Mouse (Mus musculus): ENCODE measurements at regions not wholly inside any gene's neighbourhood (a gene's known extent, or its start where the extent isn't known, plus 50 kb on each side); places are given as distances from the start of the nearest gene placed in this dataset.

DNA sequence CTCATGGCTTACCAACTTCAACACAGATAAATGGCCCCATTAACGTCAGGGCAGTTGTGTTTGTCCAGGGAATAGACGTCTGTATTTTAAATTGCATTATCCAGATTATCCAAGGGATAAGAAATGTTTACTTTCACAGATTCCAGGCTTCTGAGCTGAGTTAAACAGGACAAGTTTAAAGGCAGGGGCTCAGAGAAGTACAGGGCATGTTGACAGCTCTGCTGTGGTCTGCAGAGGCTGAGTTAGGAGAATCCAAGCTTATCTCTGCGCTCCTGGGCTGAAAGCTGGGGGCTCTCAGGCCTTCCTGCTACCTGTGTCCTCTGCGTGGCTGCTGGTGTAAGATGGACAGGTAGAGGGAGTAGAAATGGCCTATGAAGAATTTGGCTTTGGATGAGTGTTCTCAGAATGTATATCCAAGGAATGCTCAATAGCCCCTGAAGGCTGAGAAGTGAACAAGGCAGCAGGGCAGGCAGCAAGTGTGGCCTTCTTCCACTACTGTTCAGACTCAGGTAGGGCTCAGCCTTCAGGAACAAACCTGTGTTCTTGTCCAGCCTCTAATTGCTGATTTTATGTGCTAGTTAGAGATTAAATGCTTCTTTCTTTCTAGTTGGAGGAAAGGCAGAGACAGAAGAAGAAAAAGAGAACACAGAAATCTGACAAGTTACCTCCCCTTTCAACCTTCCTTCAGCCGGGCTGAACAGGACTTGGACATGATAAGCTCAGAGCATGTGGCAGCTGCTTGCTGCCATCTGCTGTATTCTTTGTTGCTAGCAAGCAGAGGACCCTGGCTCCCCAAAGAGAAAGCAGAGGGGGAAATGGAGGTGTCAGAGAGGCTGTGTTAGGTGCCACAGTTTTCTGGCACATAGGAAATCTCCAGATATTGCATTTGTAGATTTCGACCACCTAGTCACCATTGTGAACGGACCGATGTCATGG, 77.9 kb upstream of the Grem2 start:
- DNase-seq: peak; percentile 80
- Histone ChIP-seq H3K4me1 (ENCODE audit: control insufficient read depth, insufficient read depth, low read length) (no peaks in the 10 kb centered on the region), H3K27ac (replicated peaks; ENCODE audit: low read depth, low read length) (no peak overlapping the region), H3K36me3 (ENCODE audit: control insufficient read depth, insufficient read depth, low read length) (no peaks in the 10 kb centered on the region), H3K27me3 (ENCODE audit: control insufficient read depth, insufficient read depth, low read length) (no peaks in the 10 kb centered on the region), H3K9ac (replicated peaks; ENCODE audit: low read length) (no peak overlapping the region), H3K4me2 (ENCODE audit: low read length) (no peak overlapping the region), H3K4me3 (replicated peaks; ENCODE audit: low read depth, low read length) (no peak overlapping the region), H3K9me3 (ENCODE audit: control insufficient read depth, low read length) (no peaks in the 10 kb centered on the region)
- peak; percentile 72; the same call in 1 of the 2 replicates for ATAC-seq (ENCODE audit: low FRiP score, low TSS enrichment)
- WGBS: 76% methylated on average over 8 of the region's 8 CpGs

DNA sequence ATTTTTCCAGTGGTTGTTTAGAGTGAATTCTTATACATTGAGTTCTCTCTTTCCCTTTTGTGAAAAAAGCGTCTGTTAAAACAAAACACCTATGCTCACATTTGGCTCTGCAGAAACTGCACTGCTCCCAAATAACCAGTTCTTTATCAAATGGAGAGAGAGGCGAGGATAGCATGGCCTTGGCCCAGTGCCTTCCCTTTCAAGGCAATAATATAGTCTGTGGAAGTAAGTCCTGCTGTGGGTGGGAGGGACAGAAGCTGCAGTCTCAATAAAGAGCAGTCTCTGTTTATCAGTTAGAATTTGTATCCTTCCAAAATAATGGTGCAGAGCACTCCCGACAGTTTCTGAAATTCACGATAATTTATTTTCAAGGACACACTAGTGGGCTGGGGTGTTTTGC, 70.9 kb upstream of the Grem2 start:
- no peak overlapping the region for H3K9ac ChIP-seq (replicated peaks; ENCODE audit: low read length)
- H3K4me3 ChIP-seq (replicated peaks; ENCODE audit: low read depth, low read length): no peak overlapping the region
- H3K4me2 ChIP-seq (ENCODE audit: low read length): no peak overlapping the region
- 88% methylated on average over 4 of the region's 4 CpGs for WGBS
- no peaks in the 10 kb centered on the region for H3K4me1 ChIP-seq (ENCODE audit: control insufficient read depth, insufficient read depth, low read length)
- no peaks in the 10 kb centered on the region for H3K27me3 ChIP-seq (ENCODE audit: control insufficient read depth, insufficient read depth, low read length)
- DNase-seq (no peak), ATAC-seq (ENCODE audit: low FRiP score, low TSS enrichment) (no peak)
- no peak overlapping the region for H3K27ac ChIP-seq (replicated peaks; ENCODE audit: low read depth, low read length)
- H3K36me3 ChIP-seq (ENCODE audit: control insufficient read depth, insufficient read depth, low read length): no peaks in the 10 kb centered on the region
- H3K9me3 ChIP-seq (ENCODE audit: control insufficient read depth, low read length): no peaks in the 10 kb centered on the region

DNA sequence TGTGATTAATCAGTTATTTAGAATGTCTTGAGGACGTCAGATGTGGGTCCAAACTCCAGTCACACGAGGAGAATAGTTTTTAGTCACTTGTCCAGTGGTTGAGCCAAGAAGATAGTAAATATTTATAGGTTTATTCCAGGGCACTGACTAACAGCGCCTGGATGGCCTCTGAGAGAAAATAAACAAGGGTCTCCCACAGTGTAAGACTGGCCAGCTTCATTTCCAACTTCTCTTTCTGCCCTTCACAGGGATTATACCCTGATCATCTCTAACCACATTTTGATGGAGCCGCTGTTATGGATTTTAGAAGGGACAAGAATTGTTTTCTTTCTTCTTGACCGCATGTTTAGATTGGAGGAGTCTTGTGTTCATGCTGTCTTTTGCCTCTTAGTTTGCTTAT, 67.0 kb upstream of the Grem2 start:
- DNase-seq (no peak), ATAC-seq (ENCODE audit: low FRiP score, low TSS enrichment) (no peak)
- Histone ChIP-seq H3K27me3 (ENCODE audit: control insufficient read depth, insufficient read depth, low read length) (no peaks in the 10 kb centered on the region), H3K4me3 (replicated peaks; ENCODE audit: low read depth, low read length) (no peak overlapping the region), H3K4me2 (ENCODE audit: low read length) (no peak overlapping the region), H3K9me3 (ENCODE audit: control insufficient read depth, low read length) (no peaks in the 10 kb centered on the region), H3K9ac (replicated peaks; ENCODE audit: low read length) (no peak overlapping the region), H3K36me3 (ENCODE audit: control insufficient read depth, insufficient read depth, low read length) (no peaks in the 10 kb centered on the region), H3K27ac (replicated peaks; ENCODE audit: low read depth, low read length) (no peak overlapping the region), H3K4me1 (ENCODE audit: control insufficient read depth, insufficient read depth, low read length) (no peaks in the 10 kb centered on the region)
- 76% methylated on average over 5 of the region's 5 CpGs for WGBS

DNA sequence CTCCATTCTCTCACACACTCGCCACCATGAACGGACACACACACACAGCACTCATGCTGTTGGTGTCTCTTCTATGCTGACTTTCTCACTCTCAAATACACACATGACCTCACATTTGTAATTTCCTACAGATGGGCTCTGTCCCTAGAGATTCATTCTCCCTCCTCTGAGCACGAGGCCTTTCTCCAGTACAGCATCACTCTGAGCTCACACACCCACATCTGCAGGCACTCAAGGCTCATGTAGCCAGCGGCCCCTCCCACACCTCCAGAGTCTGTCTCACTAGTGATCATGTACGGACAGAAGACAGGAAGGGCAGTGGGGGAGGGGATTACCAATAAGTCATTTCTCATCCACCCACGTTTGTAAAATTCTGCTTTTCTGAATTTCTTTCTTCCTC, 50.3 kb upstream of the Grem2 start:
- WGBS: 85% methylated on average over 6 of the region's 6 CpGs
- Histone ChIP-seq H3K36me3 (ENCODE audit: control insufficient read depth, insufficient read depth, low read length) (no peaks in the 10 kb centered on the region), H3K4me2 (ENCODE audit: low read length) (no peak overlapping the region), H3K27me3 (ENCODE audit: control insufficient read depth, insufficient read depth, low read length) (no peaks in the 10 kb centered on the region), H3K4me1 (ENCODE audit: control insufficient read depth, insufficient read depth, low read length) (no peaks in the 10 kb centered on the region), H3K9ac (replicated peaks; ENCODE audit: low read length) (no peak overlapping the region), H3K9me3 (ENCODE audit: control insufficient read depth, low read length) (no peaks in the 10 kb centered on the region), H3K27ac (replicated peaks; ENCODE audit: low read depth, low read length) (no peak overlapping the region), H3K4me3 (replicated peaks; ENCODE audit: low read depth, low read length) (no peak overlapping the region)
- ATAC-seq (ENCODE audit: low FRiP score, low TSS enrichment) (peak; percentile 36; the same call in 1 of the 2 replicates), DNase-seq (no peak)

Measured in midbrain, embryonic 14.5 days (tissue).